Mouse (Mus musculus): ENCODE results near the gene Ank2. TPM values are rescaled to one million over a fixed set of nuclear protein-coding genes. Genes with fewer than 3 reads are reported as not detected.
A peak's percentile ranks its signal among the peaks of the same experiment; 100 is the strongest.

Ank2 gene
- polyA plus RNA-seq, 1 experiment: not detected

DNA sequence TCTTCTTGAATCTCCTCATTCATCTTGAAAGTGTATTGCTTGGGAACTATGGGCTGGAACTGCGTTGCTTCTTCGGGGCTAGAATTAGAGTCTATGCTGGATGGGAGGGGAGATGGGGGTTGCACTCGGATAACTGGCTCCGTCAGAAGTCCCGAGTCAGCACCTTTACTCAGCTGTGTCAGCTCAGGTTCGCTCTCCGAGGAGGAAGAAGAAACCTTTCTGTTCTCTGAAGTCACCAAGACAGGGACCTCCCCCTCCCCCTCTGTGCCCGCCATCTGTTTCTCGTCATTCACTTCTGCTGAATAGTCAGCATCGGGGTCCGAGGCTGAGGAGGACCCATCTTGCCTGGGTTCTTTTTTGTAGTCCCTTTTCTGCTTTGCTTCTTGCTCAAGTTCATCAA lies 555.1 kb downstream of the Ank2 start:
- no peaks in the 10 kb centered on the region for H3K36me3 ChIP-seq (replicated peaks; ENCODE audit: low read length)
- TF ChIP-seq FLI1 (IDR thresholded peaks at IDR 0.05; ENCODE audit: low read length) (no peak), GATA1 (IDR thresholded peaks at IDR 0.05; ENCODE audit: borderline replicate concordance, low read length) (no peak)
- H3K4me1 ChIP-seq: no peaks in the 10 kb centered on the region

DNA sequence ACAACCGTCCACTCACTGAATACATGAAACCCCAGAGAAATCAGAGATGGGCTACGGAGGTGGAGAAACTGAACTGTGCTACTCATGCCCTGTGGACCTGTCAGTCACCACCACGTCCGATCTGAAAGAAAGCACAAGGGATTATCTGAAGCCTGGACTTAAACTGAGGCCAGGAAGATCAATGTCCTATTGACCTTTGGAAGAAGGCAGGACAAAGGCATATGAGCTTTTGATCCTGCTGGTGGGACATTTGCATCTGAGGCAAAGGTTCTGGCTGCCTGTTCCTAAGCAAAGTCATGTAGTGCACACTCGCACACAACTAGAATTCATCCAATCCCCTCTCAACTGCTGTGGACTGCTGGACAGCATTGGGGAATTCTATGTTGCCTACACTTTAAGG lies 558.7 kb downstream of the Ank2 start:
- Histone ChIP-seq H3K4me3 (replicated peaks) (no peak overlapping the region), H3K4me1 (no peaks in the 10 kb centered on the region), H3K9me3 (peaks cover 53% of the 10 kb centered on the region), H3K36me3 (replicated peaks; ENCODE audit: low read length) (no peaks in the 10 kb centered on the region), H3K27me3 (replicated peaks) (no peaks in the 10 kb centered on the region)
- TF ChIP-seq GATA1 (IDR thresholded peaks at IDR 0.05; ENCODE audit: borderline replicate concordance, low read length): no peak
- TF ChIP-seq FLI1 (IDR thresholded peaks at IDR 0.05; ENCODE audit: low read length): no peak

More for the DNA sequence above, 555.1 kb downstream of the Ank2 start:
- Histone ChIP-seq H3K27me3 (replicated peaks) (no peaks in the 10 kb centered on the region), H3K4me3 (replicated peaks) (no peak overlapping the region), H3K9me3 (peaks cover 75% of the 10 kb centered on the region)

DNA sequence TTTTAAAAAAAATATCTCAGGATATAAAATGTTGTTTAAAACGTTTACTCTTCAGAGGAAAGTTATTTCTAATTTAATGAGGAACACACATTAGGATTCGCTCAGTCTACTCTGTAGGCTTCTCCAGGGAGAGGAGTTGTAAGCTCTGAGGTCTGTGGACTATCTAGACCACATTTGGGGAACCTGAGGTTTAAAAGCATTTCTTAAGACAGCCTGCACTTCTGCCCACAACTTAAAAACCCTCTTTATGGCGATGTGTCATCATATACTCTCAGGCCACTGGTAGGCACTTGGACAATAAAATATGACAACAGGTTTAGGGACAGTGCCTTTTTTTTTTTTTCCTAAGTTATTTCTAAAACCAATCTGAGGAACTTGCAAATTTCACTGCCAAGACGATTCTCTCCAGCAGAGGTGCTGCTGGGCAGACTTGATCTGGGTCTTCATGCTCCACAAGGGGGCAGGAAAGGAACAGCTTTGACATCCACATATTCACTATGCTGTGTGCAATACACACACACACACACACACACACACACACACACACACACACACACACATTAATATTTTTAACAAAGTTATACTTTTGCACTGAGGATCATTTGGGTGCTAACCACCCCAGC lies 567.2 kb downstream of the Ank2 start:
- Histone ChIP-seq H3K27me3 (replicated peaks) (no peaks in the 10 kb centered on the region), H3K9me3 (0 out of 2 replicates have a peak, but pooled peaks cover 3% of the 10 kb centered on the region), H3K4me3 (replicated peaks) (no peak overlapping the region), H3K36me3 (replicated peaks; ENCODE audit: low read length) (no peaks in the 10 kb centered on the region), H3K4me1 (no peaks in the 10 kb centered on the region)
- TF ChIP-seq FLI1 (IDR thresholded peaks at IDR 0.05; ENCODE audit: low read length) (no peak), GATA1 (IDR thresholded peaks at IDR 0.05; ENCODE audit: borderline replicate concordance, low read length) (no peak)

DNA sequence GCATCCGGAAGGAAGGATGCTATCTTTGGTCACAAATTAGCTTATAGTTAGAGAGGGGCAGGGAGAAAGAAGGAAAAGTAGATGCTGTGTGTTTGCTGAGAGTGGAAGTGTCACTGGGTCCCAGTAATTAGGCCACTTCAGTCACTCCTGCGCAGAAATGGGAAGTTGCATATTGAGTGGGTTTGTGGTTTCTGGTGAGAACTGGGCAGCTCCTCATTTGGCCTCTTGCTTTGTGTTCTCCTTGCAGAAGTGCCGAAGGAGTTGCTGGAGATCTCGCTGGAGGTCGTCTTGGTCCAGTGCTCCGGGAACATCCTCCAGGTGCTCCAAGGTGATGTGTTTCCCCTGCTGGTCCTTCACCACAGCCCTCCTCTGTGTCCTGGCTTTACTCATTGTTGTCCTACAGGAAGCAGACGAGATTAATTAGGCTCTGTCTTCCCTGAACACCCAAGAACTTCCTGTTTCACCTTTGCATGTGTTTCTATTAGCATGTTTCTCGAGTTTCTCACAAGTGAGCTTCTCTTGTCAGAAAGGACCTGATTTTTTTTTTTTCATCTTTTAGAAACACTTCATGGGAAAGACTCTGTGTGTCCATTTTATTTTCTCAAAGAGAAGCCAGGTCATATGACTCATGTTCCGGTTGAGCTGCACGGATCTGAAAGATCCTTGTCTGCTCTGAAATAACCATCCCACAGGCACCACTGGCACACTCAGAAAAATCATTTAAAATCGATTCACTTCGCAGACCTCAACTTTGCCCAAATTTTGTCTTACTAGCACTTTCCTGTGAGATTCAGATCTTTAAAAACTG lies 575.4 kb downstream of the Ank2 start:
- Histone ChIP-seq H3K9me3 (peaks cover 6% of the 10 kb centered on the region), H3K4me1 (0 out of 2 replicates have a peak, but pooled peaks cover 3% of the 10 kb centered on the region), H3K27me3 (replicated peaks) (no peaks in the 10 kb centered on the region), H3K36me3 (replicated peaks; ENCODE audit: low read length) (no peaks in the 10 kb centered on the region), H3K4me3 (replicated peaks) (peak overlapping the region; percentile 40)
- TF ChIP-seq GATA1 (IDR thresholded peaks at IDR 0.05; ENCODE audit: borderline replicate concordance, low read length) (no peak), FLI1 (IDR thresholded peaks at IDR 0.05; ENCODE audit: low read length) (no peak)

DNA sequence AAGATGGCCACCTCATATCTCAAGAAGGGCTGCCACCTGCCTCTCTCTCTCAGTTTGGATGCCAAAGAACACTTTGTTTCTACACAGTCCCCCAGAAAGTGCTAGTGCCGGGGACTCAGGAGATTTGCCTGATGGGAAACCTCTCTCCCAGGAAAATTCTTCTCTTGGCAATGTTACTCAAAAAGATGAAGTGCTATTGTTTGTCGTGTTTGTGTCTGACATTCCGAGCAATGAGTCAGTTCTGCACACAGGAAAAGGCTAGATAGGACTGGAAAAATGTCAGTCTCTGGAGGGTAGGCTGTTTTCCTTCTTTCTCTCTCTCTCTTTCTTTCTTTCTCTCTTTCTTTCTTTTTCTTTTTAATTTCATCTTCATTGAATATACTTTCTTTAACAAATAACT lies 577.2 kb downstream of the Ank2 start:
- Histone ChIP-seq H3K4me3 (replicated peaks) (no peak overlapping the region), H3K36me3 (replicated peaks; ENCODE audit: low read length) (no peaks in the 10 kb centered on the region), H3K9me3 (peaks cover 9% of the 10 kb centered on the region), H3K27me3 (replicated peaks) (no peaks in the 10 kb centered on the region), H3K4me1 (0 out of 2 replicates have a peak, but pooled peaks cover 3% of the 10 kb centered on the region)
- TF ChIP-seq GATA1 (IDR thresholded peaks at IDR 0.05; ENCODE audit: borderline replicate concordance, low read length): no peak
- TF ChIP-seq FLI1 (IDR thresholded peaks at IDR 0.05; ENCODE audit: low read length): no peak

DNA sequence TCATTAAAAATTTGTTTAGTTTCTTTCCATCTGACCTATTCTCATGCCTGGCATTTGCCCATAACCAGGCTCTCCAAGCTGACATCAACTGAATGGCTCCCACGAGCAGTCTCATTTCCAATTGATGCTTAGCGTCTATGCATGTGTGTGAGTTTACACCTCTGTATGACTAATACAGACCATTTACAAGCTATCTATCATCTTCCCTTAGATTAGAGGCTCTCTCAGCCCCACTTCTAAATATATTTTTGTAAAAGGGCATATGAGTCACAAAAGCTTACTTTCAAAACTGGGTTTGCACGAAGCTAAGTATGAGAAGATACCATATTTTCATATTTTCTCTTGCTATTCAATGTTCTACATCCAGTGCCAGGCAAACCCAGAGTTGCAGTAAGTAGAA lies 578.9 kb downstream of the Ank2 start:
- no peak for TF ChIP-seq FLI1 (IDR thresholded peaks at IDR 0.05; ENCODE audit: low read length)
- no peak for TF ChIP-seq GATA1 (IDR thresholded peaks at IDR 0.05; ENCODE audit: borderline replicate concordance, low read length)
- Histone ChIP-seq H3K4me3 (replicated peaks) (no peak overlapping the region), H3K9me3 (peaks cover 4% of the 10 kb centered on the region), H3K36me3 (replicated peaks; ENCODE audit: low read length) (no peaks in the 10 kb centered on the region), H3K4me1 (0 out of 2 replicates have a peak, but pooled peaks cover 3% of the 10 kb centered on the region), H3K27me3 (replicated peaks) (no peaks in the 10 kb centered on the region)

DNA sequence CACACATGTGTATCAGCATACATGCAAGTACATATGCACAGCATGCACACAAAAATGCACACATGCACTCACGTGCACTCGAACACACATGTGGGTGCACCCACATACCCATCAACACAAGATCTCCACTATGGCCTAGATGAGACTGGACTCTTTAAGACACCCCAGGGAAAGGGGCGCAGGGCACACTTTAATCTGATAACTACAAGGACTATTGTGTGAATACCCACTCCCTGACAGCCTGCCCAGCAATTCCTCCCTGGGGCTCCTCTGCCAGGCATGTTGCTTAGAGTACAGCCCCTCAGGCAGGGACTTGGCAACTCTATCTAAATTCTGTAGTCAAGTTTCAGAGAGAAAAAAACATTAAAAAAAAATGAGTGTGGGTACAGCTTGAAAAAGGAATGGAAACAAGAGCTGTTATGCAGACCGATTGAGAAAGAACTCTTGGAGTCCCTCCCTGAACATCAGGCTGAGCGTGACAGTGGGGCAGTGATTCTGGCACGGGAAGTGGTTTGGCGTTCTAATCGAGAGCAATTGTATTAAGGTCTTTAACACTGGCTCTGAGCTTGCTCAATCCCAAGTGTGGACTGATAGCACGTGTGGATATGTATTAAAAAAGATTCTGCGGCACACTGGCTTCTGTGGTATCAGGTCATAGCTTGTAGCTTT lies 580.2 kb downstream of the Ank2 start:
- no peaks in the 10 kb centered on the region for H3K27me3 ChIP-seq (replicated peaks)
- peaks cover 4% of the 10 kb centered on the region for H3K9me3 ChIP-seq
- no peaks in the 10 kb centered on the region for H3K36me3 ChIP-seq (replicated peaks; ENCODE audit: low read length)
- peak overlapping the region; percentile 16 for H3K4me3 ChIP-seq (replicated peaks)
- no peak for TF ChIP-seq GATA1 (IDR thresholded peaks at IDR 0.05; ENCODE audit: borderline replicate concordance, low read length)
- no peak for TF ChIP-seq FLI1 (IDR thresholded peaks at IDR 0.05; ENCODE audit: low read length)
- 0 out of 2 replicates have a peak, but pooled peaks cover 3% of the 10 kb centered on the region for H3K4me1 ChIP-seq

DNA sequence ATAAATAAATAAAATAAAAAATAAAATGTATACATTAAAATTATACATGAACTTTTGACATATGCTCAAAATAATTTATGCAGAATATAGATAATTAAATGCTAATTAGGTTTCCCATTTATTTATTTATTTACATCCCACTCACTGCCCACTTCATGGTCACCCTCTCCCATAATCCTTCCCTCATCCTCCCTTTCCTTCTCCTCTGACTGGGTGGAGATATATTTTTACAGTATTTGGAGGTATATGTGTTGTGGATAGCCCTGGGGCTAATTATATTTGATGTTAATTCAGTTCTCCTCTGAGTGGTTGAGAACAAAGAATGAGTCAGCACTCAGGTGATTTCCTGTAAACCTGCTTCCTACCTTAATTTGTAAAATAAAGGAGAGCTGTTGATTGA lies 582.8 kb downstream of the Ank2 start:
- Histone ChIP-seq H3K36me3 (replicated peaks; ENCODE audit: low read length) (no peaks in the 10 kb centered on the region), H3K4me1 (no peaks in the 10 kb centered on the region), H3K9me3 (peaks cover 4% of the 10 kb centered on the region), H3K27me3 (replicated peaks) (no peaks in the 10 kb centered on the region), H3K4me3 (replicated peaks) (no peak overlapping the region)
- no peak for TF ChIP-seq GATA1 (IDR thresholded peaks at IDR 0.05; ENCODE audit: borderline replicate concordance, low read length)
- TF ChIP-seq FLI1 (IDR thresholded peaks at IDR 0.05; ENCODE audit: low read length): no peak

DNA sequence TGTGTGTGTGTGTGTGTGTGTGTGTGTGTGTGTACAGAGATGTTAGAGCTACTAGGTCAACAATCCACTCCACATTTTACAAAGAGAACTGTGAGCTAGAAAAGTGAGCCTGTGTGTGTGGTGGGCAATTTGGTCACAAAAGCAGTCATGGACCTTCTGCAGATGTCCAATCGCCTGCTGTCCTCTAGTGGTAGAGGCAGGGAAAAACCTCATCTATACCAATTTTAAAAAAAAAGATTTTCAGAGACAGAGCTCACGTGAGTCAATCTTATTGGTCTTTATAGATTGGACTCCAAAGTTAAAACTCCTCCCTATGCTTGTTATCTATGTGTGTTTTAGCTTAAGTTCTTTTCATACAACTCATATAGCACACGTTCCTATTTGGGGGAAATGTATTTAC lies 595.6 kb downstream of the Ank2 start:
- Histone ChIP-seq H3K36me3 (replicated peaks; ENCODE audit: low read length) (no peaks in the 10 kb centered on the region), H3K9me3 (no peaks in the 10 kb centered on the region), H3K4me3 (replicated peaks) (no peak overlapping the region), H3K4me1 (no peaks in the 10 kb centered on the region), H3K27me3 (replicated peaks) (no peaks in the 10 kb centered on the region)
- TF ChIP-seq FLI1 (IDR thresholded peaks at IDR 0.05; ENCODE audit: low read length) (no peak), GATA1 (IDR thresholded peaks at IDR 0.05; ENCODE audit: borderline replicate concordance, low read length) (no peak)

DNA sequence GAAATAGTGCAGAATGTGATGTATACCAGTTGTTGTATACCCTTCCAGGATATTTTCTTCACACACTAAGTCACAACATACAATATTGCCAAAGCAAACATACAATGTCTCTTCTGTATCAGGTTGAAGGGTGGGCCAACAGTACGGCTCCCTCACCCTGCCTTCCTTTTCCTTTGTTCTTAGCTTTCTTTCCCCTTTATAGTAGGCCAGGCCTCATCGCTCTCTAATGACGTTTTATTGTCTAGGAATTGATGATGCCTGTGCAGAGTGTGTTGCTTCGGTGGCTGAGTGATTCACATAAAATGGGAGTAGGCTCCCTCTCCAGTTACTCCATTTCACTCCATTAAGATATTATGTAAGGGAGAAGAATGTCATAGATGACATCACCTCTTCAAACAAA lies 612.5 kb downstream of the Ank2 start:
- TF ChIP-seq GATA1 (IDR thresholded peaks at IDR 0.05; ENCODE audit: borderline replicate concordance, low read length): no peak
- TF ChIP-seq FLI1 (IDR thresholded peaks at IDR 0.05; ENCODE audit: low read length): no peak
- no peaks in the 10 kb centered on the region for H3K27me3 ChIP-seq (replicated peaks)

More for the DNA sequence above, 612.5 kb downstream of the Ank2 start:
- Histone ChIP-seq H3K4me3 (replicated peaks) (no peak overlapping the region), H3K4me1 (no peaks in the 10 kb centered on the region), H3K9me3 (no peaks in the 10 kb centered on the region), H3K36me3 (replicated peaks; ENCODE audit: low read length) (no peaks in the 10 kb centered on the region)
